Mouse (Mus musculus) E14TG2a.4 (cell line): ENCODE data around the gene Pnpla5.

Experiments
- CTCF ChIP-seq: conservative IDR thresholded peaks from 2 replicates; pipeline ENCODE4 v1.5.1; 2014; ENCODE audit warnings: low read length
- NANOG ChIP-seq: IDR thresholded peaks from 2 replicates; pipeline ENCODE4 v1.6.1; 2014; ENCODE audit warnings: borderline replicate concordance, low read length, mixed read lengths
- POU5F1 ChIP-seq: IDR thresholded peaks from 2 replicates; pipeline ENCODE4 v1.6.1; 2014; ENCODE audit warnings: low read length, borderline replicate concordance

- TF ChIP-seq CTCF (no peak), POU5F1 (no peak), NANOG (no peak)
These were observed 8.3 kb upstream of the Pnpla5 start for GRCm38 (mm10) chr15:84131096-84131786.
